Mouse (Mus musculus) testis, adult 10 weeks (tissue): ENCODE measurements around the gene Aldoc. TPM values are rescaled to one million over a fixed set of nuclear protein-coding genes. Genes with fewer than 3 reads are reported as not detected.

Experiments
- polyA plus RNA-seq: library from polyadenylated mRNA; stranded (reverse); fragments of 350-450 nt; fragmentation: Illumina TruSeq; extraction: RNeasy Lipid Tissue Mini Kit (QIAGEN cat#74804); gene quantifications from one replicate; pipeline ENCODE4 v1.2.3, GENCODE M21; 2014; ENCODE audit warnings: low read depth, low replicate concordance

The Aldoc gene
- polyA plus RNA-seq = 4.2 TPM

DNA sequence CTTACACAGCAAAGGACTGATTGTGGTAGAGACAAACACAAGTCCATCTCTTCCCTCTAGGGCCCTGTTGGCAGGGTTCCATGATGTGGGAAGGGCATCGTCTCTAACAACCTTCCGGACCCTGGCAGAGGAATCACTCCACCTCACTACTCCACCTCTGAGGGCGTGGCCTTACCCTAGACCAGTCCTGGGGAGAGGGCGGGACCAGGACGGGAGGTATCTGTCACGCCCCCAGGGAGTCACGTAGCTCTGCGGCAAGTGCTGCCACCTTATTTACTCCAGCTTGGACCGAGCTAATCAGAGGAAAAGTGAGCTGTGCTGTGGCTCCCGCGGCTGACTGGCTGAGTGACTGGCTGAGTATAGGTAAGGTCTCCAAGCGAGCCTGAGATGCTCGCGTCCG is at the start of gene Aldoc:
TSS of gene Aldoc (plus strand) at position 109 of the 400 bp plus-strand sequence.

DNA sequence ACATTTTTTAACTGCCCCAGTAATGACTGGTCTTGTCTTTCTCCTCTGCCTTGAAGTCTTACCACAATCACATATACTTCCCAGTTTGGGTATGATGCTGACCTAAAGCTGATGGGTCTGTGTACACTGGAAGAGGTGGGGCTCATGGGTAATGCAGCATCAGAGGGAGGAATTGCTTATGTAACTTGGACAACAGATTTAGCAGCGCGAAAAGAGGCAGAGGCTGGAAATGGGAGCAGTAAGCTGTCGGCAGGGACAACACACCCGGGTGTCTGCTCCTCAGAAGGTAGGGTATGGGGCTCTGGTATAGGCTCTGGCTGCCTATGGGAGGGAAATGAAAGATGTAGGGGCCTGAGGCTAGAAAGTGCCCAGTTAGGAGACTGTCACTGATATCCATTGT is 32.1 kb upstream of the Aldoc start, which contains the start of gene BC030499:
TSS of gene BC030499 (plus strand) at position 188 of the 400 bp plus-strand sequence.

DNA sequence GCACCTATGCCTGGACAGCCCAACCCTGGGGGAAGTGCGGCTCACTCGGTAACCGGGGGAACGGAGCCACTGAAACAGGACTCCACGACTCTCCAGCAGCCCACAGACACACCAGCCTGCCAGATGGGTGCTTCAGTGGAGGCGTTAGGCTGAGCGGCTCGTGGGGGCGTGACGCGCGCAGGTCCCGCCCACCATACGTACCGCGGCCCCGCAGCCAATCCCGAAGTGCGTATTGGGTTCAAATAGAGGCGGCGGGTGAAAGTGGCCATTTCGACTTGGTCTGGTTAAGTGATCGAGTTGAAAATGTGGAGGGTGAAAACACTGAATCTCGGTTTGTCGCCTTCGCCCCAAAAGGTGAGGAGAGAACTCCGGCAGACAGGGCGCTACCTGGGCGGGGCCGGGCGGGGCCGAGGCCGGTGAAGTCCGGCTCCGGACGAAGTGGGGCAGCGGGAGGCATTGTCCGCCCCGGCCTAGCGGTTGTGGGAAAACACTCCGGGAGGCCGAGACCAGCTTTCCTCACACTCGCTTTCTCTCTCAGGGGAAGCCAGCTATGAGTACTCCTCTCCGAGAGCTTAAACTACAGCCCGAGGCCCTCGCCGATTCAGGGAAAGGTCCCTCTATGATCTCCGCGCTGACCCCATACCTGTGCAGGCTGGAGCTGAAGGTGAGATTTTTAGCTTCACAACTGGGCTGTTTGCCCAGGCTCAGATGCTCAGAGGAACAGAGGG is 21.2 kb upstream of the Aldoc start, which contains the start of gene Spag5:
TSS of gene Spag5 (plus strand) at position 173 of the 728 bp plus-strand sequence.

DNA sequence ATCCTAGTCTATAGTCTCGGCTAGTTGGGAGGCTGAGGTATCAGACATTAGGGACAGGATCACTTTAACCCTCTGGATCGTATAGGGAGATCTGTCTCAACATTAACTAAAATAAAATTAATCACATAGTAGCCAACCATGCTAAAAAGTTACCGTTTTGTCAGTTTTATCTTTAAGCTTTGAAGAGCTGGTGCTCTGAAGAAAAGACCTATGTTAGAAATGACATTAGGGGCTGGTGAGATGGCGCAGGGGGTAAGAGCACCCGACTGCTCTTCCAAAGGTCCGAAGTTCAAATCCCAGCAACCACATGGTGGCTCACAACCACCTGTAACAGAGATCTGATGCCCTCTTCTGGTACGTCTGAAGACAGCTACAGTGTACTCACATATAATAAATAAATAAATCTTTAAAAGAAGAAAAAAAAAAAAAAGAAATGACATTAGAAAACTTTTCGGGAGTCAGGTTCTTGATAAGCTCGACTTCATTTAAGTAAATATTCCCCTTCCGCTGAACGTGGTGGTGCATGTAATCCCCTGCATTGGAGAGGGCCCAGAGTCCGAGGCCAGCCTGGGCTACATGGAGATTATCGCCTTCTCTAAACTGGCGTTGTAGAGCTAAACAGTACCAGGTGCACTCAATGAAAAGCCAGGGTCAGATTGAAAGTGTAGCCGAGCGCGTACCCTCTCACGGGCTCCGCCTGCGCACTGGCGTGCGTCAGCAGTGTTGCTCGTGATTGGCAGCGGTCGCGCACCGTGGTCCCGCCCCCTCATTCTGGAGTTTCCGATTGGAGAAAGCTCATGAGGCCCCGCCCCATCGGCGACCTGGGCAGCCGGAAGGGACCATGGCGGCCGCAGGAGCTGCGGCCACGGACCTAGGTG is 5.1 kb downstream of the Aldoc start, which contains the start of gene Pigs:
TSS of gene Pigs (plus strand) at position 782 of the 878 bp plus-strand sequence.

DNA sequence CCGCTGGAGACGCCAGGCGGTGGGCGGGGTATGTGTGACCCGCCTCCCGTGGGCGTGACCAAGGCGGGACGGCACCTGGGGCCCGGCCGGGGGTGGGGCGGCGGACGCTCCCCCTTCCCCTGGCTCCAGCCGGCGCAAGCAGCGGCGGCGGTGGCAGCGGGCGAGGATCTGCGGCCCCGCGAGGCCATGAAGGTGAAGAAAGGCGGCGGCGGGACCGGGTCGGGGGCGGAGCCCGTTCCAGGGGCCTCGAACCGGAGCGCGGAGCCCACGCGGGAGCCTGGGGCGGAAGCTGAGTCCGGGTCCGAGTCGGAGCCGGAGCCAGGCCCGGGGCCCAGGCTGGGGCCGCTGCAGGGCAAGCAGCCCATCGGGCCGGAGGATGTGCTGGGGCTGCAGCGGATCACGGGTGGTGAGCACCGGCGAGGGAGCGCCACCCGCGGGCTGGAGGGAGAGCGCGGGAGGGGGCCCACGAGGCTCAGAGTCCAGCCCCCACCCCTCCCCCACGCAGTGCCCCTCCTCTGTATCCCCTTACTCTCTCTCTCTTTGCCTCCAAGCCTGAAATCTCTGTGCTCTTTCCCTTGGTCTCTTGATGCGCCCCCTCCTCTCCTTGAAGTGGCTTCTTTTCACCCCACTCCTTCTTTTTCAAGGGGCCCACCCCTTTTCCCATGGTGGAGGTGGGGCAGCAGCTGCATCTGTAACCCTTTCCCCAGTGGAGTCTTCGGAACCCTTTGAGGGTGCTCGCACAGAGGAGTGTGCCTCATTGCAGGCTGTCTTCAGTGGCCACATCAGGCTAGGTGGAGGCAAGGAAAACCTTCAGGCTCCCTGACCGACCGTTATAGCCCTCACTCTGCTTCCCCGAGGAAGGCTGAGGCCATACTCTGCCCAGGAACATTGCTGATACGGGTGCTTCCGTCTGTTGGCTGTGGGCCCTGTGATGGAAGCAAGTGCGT is 20.9 kb downstream of the Aldoc start, which contains the start of gene Unc119:
TSS of gene Unc119 (plus strand) at position 102 of the 947 bp plus-strand sequence.

Other genes starting within 250 kb of the Aldoc start
- 4.5 TPM for gene Eral1, start 242.6 kb upstream of the Aldoc start, polyA plus RNA-seq
- 4.6 TPM for gene Fam222b, start 228.3 kb upstream of the Aldoc start, polyA plus RNA-seq
- 0.08 TPM for gene Traf4, start 157.4 kb upstream of the Aldoc start, polyA plus RNA-seq
- 5.8 TPM for gene Nek8, start 146.3 kb upstream of the Aldoc start, polyA plus RNA-seq
- gene Tlcd1, start 146.3 kb upstream of the Aldoc start, polyA plus RNA-seq = 44.7 TPM
- gene Rpl23a, start 139.4 kb upstream of the Aldoc start, polyA plus RNA-seq = 243 TPM
- 2.0 TPM for gene Rab34, start 134.5 kb upstream of the Aldoc start, polyA plus RNA-seq
- 338 TPM for gene Proca1, start 129.6 kb upstream of the Aldoc start, polyA plus RNA-seq
- gene Sdf2, start 77.2 kb upstream of the Aldoc start, polyA plus RNA-seq = 11.0 TPM
- gene Supt6, start 77.0 kb upstream of the Aldoc start, polyA plus RNA-seq = 19.5 TPM
- 126 TPM for gene 2610507B11Rik, start 61.2 kb upstream of the Aldoc start, polyA plus RNA-seq
- gene BC030499, start 32.1 kb upstream of the Aldoc start, polyA plus RNA-seq = 0.46 TPM
- 48.0 TPM for gene Spag5, start 21.4 kb upstream of the Aldoc start, polyA plus RNA-seq
- 3.7 TPM for gene Pigs, start 5.4 kb downstream of the Aldoc start, polyA plus RNA-seq
- 9.2 TPM for gene Unc119, start 20.5 kb downstream of the Aldoc start, polyA plus RNA-seq
- not detected for gene Foxn1, start 63.6 kb downstream of the Aldoc start, polyA plus RNA-seq
- gene Slc13a2, start 99.2 kb downstream of the Aldoc start, polyA plus RNA-seq = 0.41 TPM
- 0.31 TPM for gene Slc46a1, start 142.7 kb downstream of the Aldoc start, polyA plus RNA-seq
- gene Sarm1, start 174.8 kb downstream of the Aldoc start, polyA plus RNA-seq = 0.15 TPM
- 0.73 TPM for gene Vtn, start 176.1 kb downstream of the Aldoc start, polyA plus RNA-seq
- not detected for gene Sebox, start 180.5 kb downstream of the Aldoc start, polyA plus RNA-seq
- gene Tmem199, start 189.2 kb downstream of the Aldoc start, polyA plus RNA-seq = 29.0 TPM
- gene Poldip2, start 189.2 kb downstream of the Aldoc start, polyA plus RNA-seq = 39.3 TPM
- 8.6 TPM for gene Tnfaip1, start 213.4 kb downstream of the Aldoc start, polyA plus RNA-seq
- gene Ift20, start 213.4 kb downstream of the Aldoc start, polyA plus RNA-seq = 45.9 TPM
- 411 TPM for gene Tmem97, start 227.8 kb downstream of the Aldoc start, polyA plus RNA-seq